Mouse (Mus musculus): ENCODE measurements around the gene Actl10.

Gene Actl10

GRCm38 (mm10) chr2:154583906-154584872 lies 32.6 kb downstream of the Actl10 start:
- DNase-seq (ENCODE audit: low spot score) = no peak

GRCm38 (mm10) chr2:154584931-154585601 lies 33.5 kb downstream of the Actl10 start:
- DNase-seq (ENCODE audit: low spot score) = no peak

- DNase-seq (ENCODE audit: low spot score) = no peak
Measured at GRCm38 (mm10) chr2:154586405-154586804, 34.8 kb downstream of the Actl10 start.

- DNase-seq (ENCODE audit: low spot score) = no peak
Measured at GRCm38 (mm10) chr2:154589051-154589450, 37.5 kb downstream of the Actl10 start.

DNA sequence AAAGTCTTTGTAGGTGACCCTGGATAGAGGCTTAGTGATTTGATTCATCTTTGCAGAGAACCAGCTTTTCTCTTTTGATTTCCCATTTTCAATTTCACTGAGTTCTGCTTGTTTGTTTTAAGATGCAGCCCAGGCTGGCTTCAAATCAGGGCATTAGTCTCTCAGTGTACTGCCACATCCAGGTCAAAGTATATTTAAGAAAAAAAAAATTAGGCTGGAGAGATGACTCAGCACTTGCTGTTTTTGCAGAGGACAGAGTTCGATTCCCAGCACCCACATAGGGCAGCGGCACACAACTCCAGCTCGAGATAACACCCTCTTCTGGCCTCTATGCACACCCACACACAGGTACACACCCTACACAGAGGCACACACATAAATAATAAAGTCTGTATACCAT lies 39.7 kb downstream of the Actl10 start:
- DNase-seq (ENCODE audit: low spot score) = no peak

GRCm38 (mm10) chr2:154593025-154593424 lies 41.4 kb downstream of the Actl10 start:
- DNase-seq (ENCODE audit: low spot score) = no peak

GRCm38 (mm10) chr2:154595775-154596174 lies 44.2 kb downstream of the Actl10 start:
- DNase-seq (ENCODE audit: low spot score) = no peak

DNA sequence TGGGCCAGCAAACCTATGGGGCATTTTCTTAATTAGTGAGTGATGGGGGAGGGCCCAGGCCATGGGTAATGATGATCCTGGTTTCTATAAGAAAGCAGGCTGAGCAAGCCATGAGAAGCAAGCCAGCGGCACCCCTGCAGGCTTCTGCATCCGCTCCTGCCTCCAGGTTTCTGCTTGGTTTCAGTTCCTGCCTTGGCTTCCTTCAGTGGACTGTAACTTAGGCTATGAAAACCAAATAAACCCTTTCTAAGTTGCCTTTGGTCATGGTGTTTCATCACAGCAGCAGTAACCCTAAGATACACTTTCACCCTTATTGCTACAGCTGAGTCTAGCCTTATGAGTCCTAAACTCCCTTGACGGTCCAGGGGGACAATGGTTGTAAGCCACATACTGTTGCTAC lies 45.8 kb downstream of the Actl10 start:
- no peak for DNase-seq (ENCODE audit: low spot score)

- DNase-seq (ENCODE audit: low spot score) = no peak
Measured at GRCm38 (mm10) chr2:154600586-154600985, 49.0 kb downstream of the Actl10 start.

DNA sequence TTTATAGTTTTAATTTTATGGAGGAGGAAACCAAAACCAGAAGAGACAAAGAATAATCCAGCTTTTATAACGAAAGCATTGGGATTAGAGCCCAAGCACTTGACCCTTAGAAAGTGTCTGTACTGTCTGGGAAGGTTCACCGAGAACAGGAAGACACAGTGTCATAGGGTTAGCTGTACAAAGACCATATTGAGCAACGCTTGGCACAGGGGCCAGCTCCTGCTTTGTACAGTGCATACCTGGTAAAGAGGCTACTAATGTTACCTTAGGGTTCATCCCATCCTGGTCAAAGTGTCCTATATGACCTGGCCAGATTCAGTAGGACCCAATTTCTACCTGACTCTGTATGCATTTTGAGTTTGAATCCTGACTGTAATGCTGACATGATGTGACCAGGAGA lies 49.7 kb downstream of the Actl10 start:
- DNase-seq (ENCODE audit: low spot score) = no peak

All from ovary, postnatal 14 days (tissue).